In the genomic region with DNA sequence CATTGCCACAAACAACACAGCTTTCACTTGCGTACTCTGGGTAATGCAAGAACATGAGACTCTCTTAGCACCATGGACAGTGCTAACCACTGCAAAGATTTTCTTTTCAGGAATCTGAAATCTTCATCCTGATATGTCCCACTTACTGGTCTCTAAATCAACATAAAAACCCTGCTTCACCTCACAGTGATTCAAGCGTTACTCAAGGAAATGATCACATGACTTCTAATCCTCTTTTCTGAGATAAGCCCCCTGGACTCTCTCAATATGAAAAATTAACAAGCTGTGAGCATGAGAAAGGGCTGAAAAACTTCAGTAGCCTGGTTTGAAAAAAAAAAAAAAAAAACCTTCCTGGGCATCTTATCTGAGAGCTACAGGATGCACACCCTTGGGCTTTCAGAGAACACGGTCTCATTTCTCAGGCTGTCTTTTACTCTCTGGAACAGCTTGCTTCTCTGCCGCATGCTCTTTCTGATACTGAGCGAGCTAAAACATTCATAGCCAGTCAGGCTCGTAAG, we compare ENCODE assay signal across 12 mouse cellular contexts.
DNase-seq lines count a peak whose midpoint lies in the region; ATAC-seq and TF ChIP-seq lines count a peak whose summit lies in the region.
"Had no signal": no experiment of that assay in that cellular context is flagged by ENCODE, and none has a peak within 500 bp of the region (broad histone marks: within the 10 kb centered on the region; RNA-seq: fewer than 3 reads in every experiment).

No protein-coding gene starts in this region.

- ATAC-seq in intestine, embryonic 15.5 days = peak; percentile 78; the same call in 1 of the 2 replicates
- no peak for ATAC-seq in intestine, postnatal 0 days
- ATAC-seq in hindbrain, embryonic 16.5 days = peak; percentile 71
- ATAC-seq in midbrain, postnatal 0 days (ENCODE audit: low FRiP score) = peak; percentile 82
- ATAC-seq in activated CD4-positive, CD25-positive, alpha-beta regulatory T cell, adult 4 months = no peak

- no peaks in the 10 kb centered on the region for H3K4me1 ChIP-seq in intestine, embryonic 15.5 days (replicated peaks)
- no peaks in the 10 kb centered on the region for H3K4me1 ChIP-seq in intestine, postnatal 0 days (replicated peaks; ENCODE audit: control insufficient read depth, insufficient read depth, low read length)
- H3K4me1 ChIP-seq in hindbrain, embryonic 16.5 days (ENCODE audit: control insufficient read depth, insufficient read depth, low read depth, low read length) = no peaks in the 10 kb centered on the region; the same call in 1 of the 2 replicates
- peaks cover 6% of the 10 kb centered on the region; the same call in 1 of the 2 replicates for H3K4me1 ChIP-seq in midbrain, postnatal 0 days (ENCODE audit: insufficient read depth, low read length)

- no peak overlapping the region for H3K9ac ChIP-seq in intestine, embryonic 15.5 days
- no peak overlapping the region for H3K9ac ChIP-seq in intestine, postnatal 0 days (ENCODE audit: low read depth, low read length)
- no peak overlapping the region for H3K9ac ChIP-seq in hindbrain, embryonic 16.5 days (ENCODE audit: low read depth, low read length)
- no peak overlapping the region for H3K9ac ChIP-seq in midbrain, postnatal 0 days (replicated peaks; ENCODE audit: low read length, poor library complexity, severe bottlenecking)

- peak; percentile 16 for DNase-seq in adipocyte (ENCODE audit: low spot score)
- DNase-seq in midbrain, postnatal 0 days (ENCODE audit: low spot score) = peak; percentile 32
- DNase-seq in right cerebral cortex, postnatal 36 days (ENCODE audit: low spot score in 2 of 2) = no peak
- DNase-seq in frontal cortex, postnatal 14 days (ENCODE audit: low spot score in 2 of 2) = no peak
- DNase-seq: cerebellum, adult 9-10 months; gastrocnemius, postnatal 14 days; lung, postnatal 10 days; right cerebral cortex, postnatal 4 days had no signal

- no peak overlapping the region for H3K27ac ChIP-seq in intestine, embryonic 15.5 days
- no peak overlapping the region for H3K27ac ChIP-seq in intestine, postnatal 0 days (ENCODE audit: low read depth, low read length)
- H3K27ac ChIP-seq in hindbrain, embryonic 16.5 days (ENCODE audit: low read depth, low read length) = no peak overlapping the region
- peak overlapping the region; percentile 69; the same call in 1 of the 2 replicates for H3K27ac ChIP-seq in midbrain, postnatal 0 days (ENCODE audit: low read depth, low read length)

- H3K36me3 ChIP-seq in intestine, embryonic 15.5 days = no peaks in the 10 kb centered on the region
- no peaks in the 10 kb centered on the region for H3K36me3 ChIP-seq in intestine, postnatal 0 days (ENCODE audit: control insufficient read depth, insufficient read depth)
- H3K36me3 ChIP-seq in hindbrain, embryonic 16.5 days (ENCODE audit: control insufficient read depth, insufficient read depth, low read length) = no peaks in the 10 kb centered on the region
- H3K36me3 ChIP-seq in midbrain, postnatal 0 days (ENCODE audit: insufficient read depth, low read length) = no peaks in the 10 kb centered on the region

- H3K4me3 ChIP-seq in intestine, embryonic 15.5 days (replicated peaks) = no peak overlapping the region
- H3K4me3 ChIP-seq in intestine, postnatal 0 days (ENCODE audit: low read depth, low read length) = no peak overlapping the region
- H3K4me3 ChIP-seq in hindbrain, embryonic 16.5 days (ENCODE audit: low read length) = no peak overlapping the region
- H3K4me3 ChIP-seq in midbrain, postnatal 0 days (ENCODE audit: low read depth, low read length) = no peak overlapping the region

- TF ChIP-seq CTCF in intestine, postnatal 0 days (IDR thresholded peaks at IDR 0.05; ENCODE audit: low read depth) = no peak
- TF ChIP-seq CTCF in midbrain, postnatal 0 days (IDR thresholded peaks at IDR 0.05) = no peak

- WGBS in intestine, embryonic 15.5 days = 63% methylated on average over 6 of the region's 6 CpGs
- 63% methylated on average over 6 of the region's 6 CpGs for WGBS in intestine, postnatal 0 days
- 52% methylated on average over 6 of the region's 6 CpGs for WGBS in hindbrain, embryonic 16.5 days
- WGBS in midbrain, postnatal 0 days = 24% methylated on average over 6 of the region's 6 CpGs

- H3K27me3 ChIP-seq in intestine, embryonic 15.5 days (replicated peaks) = no peaks in the 10 kb centered on the region
- H3K27me3 ChIP-seq in intestine, postnatal 0 days (replicated peaks; ENCODE audit: control insufficient read depth, insufficient read depth, low read length) = no peaks in the 10 kb centered on the region
- H3K27me3 ChIP-seq in hindbrain, embryonic 16.5 days (replicated peaks; ENCODE audit: control insufficient read depth, insufficient read depth, low read length) = no peaks in the 10 kb centered on the region
- H3K27me3 ChIP-seq in midbrain, postnatal 0 days (ENCODE audit: insufficient read depth, low read length) = no peaks in the 10 kb centered on the region

- no peak overlapping the region for H3K4me2 ChIP-seq in intestine, embryonic 15.5 days (replicated peaks)
- H3K4me2 ChIP-seq in intestine, postnatal 0 days (replicated peaks; ENCODE audit: low read depth) = no peak overlapping the region
- no peak overlapping the region for H3K4me2 ChIP-seq in hindbrain, embryonic 16.5 days (ENCODE audit: low read length)
- no peak overlapping the region for H3K4me2 ChIP-seq in midbrain, postnatal 0 days (ENCODE audit: low read depth, low read length, poor library complexity, severe bottlenecking)

- no peaks in the 10 kb centered on the region for H3K9me3 ChIP-seq in intestine, embryonic 15.5 days
- H3K9me3 ChIP-seq in intestine, postnatal 0 days (ENCODE audit: control insufficient read depth) = no peaks in the 10 kb centered on the region
- H3K9me3 ChIP-seq in hindbrain, embryonic 16.5 days (ENCODE audit: control insufficient read depth, low read length) = no peaks in the 10 kb centered on the region
- H3K9me3 ChIP-seq in midbrain, postnatal 0 days (ENCODE audit: low read length) = no peaks in the 10 kb centered on the region

Comparison
In these comparisons a context has a peak if more than half of its experiments do, and no peak if none do; other contexts are left out.
1. ATAC-seq: peak in intestine, embryonic 15.5 days (single experiment), hindbrain, embryonic 16.5 days (single experiment) and midbrain, postnatal 0 days (single experiment); none in intestine, postnatal 0 days (single experiment) and activated CD4-positive, CD25-positive, alpha-beta regulatory T cell, adult 4 months (single experiment).
2. DNase-seq: peak in adipocyte (single experiment) and midbrain, postnatal 0 days (single experiment); none in right cerebral cortex, postnatal 36 days (0 of 2) and frontal cortex, postnatal 14 days (0 of 2).